ENCODE assay signal across 28 mouse cellular contexts in genomic region chr6:45345953-45346352, GRCm38 (mm10).
"Had no signal": no experiment of that assay in that cellular context is flagged by ENCODE, and none has a peak within 500 bp of the region (broad histone marks: within the 10 kb centered on the region; RNA-seq: fewer than 3 reads in every experiment).

No protein-coding gene starts in this region.

- H3K4me3 ChIP-seq: embryonic facial prominence, embryonic 10.5 days; embryonic facial prominence, embryonic 12.5 days; embryonic facial prominence, embryonic 13.5 days; embryonic facial prominence, embryonic 15.5 days; erythroblast, embryonic 14.5 days; forebrain, embryonic 10.5 days; forebrain, embryonic 12.5 days; forebrain, embryonic 13.5 days; forebrain, embryonic 15.5 days; gastrocnemius, adult 2 months had no signal

- H3K36me3 ChIP-seq: embryonic facial prominence, embryonic 10.5 days; embryonic facial prominence, embryonic 12.5 days; embryonic facial prominence, embryonic 13.5 days; embryonic facial prominence, embryonic 15.5 days; forebrain, embryonic 10.5 days; forebrain, embryonic 12.5 days; forebrain, embryonic 15.5 days had no signal

- H3K9ac ChIP-seq: embryonic facial prominence, embryonic 12.5 days; embryonic facial prominence, embryonic 13.5 days; embryonic facial prominence, embryonic 15.5 days; forebrain, embryonic 12.5 days; forebrain, embryonic 13.5 days; forebrain, embryonic 15.5 days; forebrain, postnatal 0 days had no signal

- ATAC-seq: forebrain, embryonic 13.5 days; forebrain, embryonic 14.5 days; forebrain, embryonic 15.5 days; forebrain, embryonic 16.5 days; forebrain, postnatal 0 days had no signal

- H3K27ac ChIP-seq: embryonic facial prominence, embryonic 10.5 days; embryonic facial prominence, embryonic 12.5 days; embryonic facial prominence, embryonic 13.5 days; embryonic facial prominence, embryonic 15.5 days; forebrain, embryonic 10.5 days; forebrain, embryonic 12.5 days; forebrain, embryonic 13.5 days; forebrain, embryonic 15.5 days; gastrocnemius, adult 2 months had no signal

- H3K4me2 ChIP-seq: embryonic facial prominence, embryonic 12.5 days; embryonic facial prominence, embryonic 13.5 days; embryonic facial prominence, embryonic 15.5 days; forebrain, embryonic 12.5 days; forebrain, embryonic 13.5 days; forebrain, embryonic 15.5 days had no signal

- H3K9me3 ChIP-seq: embryonic facial prominence, embryonic 10.5 days; embryonic facial prominence, embryonic 12.5 days; embryonic facial prominence, embryonic 13.5 days; embryonic facial prominence, embryonic 15.5 days; forebrain, embryonic 10.5 days; forebrain, embryonic 12.5 days; forebrain, embryonic 13.5 days; forebrain, embryonic 15.5 days had no signal

- H3K27me3 ChIP-seq: embryonic facial prominence, embryonic 12.5 days; embryonic facial prominence, embryonic 13.5 days; embryonic facial prominence, embryonic 15.5 days; forebrain, embryonic 12.5 days; forebrain, embryonic 13.5 days; forebrain, embryonic 15.5 days had no signal

- DNase-seq: cerebellum, adult 18-20 months; cerebellum, adult 2 months; cerebellum, adult 8-10 months; cerebellum, adult 9-10 months; cerebellum, adult 9-11 months; cerebellum, postnatal 10 days; cerebellum, postnatal 14 days; cerebellum, postnatal 25 days; cerebellum, postnatal 36 days; embryo, embryonic 11 days; forebrain, postnatal 0 days; gastrocnemius, adult 2 months; gastrocnemius, postnatal 10 days; gastrocnemius, postnatal 14 days; gastrocnemius, postnatal 25 days; gastrocnemius, postnatal 36 days; heart, adult 11 months had no signal

- H3K4me1 ChIP-seq: embryonic facial prominence, embryonic 10.5 days; embryonic facial prominence, embryonic 12.5 days; embryonic facial prominence, embryonic 13.5 days; embryonic facial prominence, embryonic 15.5 days; forebrain, embryonic 10.5 days; forebrain, embryonic 12.5 days; forebrain, embryonic 13.5 days; forebrain, embryonic 15.5 days had no signal
